Mouse (Mus musculus) lung, embryonic 16.5 days (tissue): ENCODE measurements around the gene Sirt1. TPM values are rescaled to one million over a fixed set of nuclear protein-coding genes. Genes with fewer than 3 reads are reported as not detected.
A peak's percentile ranks its signal among the peaks of the same experiment; 100 is the strongest.

ENCODE experiments used
- ATAC-seq: fragments of 200-750 bp; cut with Nextera tagmentation; 2 replicates; pipeline ENCODE4 v1.8.0; 2017; ENCODE audit warnings: low read depth, mild to moderate bottlenecking, moderate library complexity
- H3K27ac ChIP-seq: fragments of 300-500 bp; sonication (generic); 2 replicates; pipeline ENCODE4 v1.5.1; 2014; ENCODE audit warnings: mild to moderate bottlenecking, control low read depth, low read length
- H3K27me3 ChIP-seq: fragments of 300-500 bp; sonication (generic); 2 replicates; pipeline ENCODE4 v1.6.1; 2014; ENCODE audit warnings: low read depth, low read length, mixed read lengths; ENCODE audit not compliant: control insufficient read depth, insufficient read depth
- H3K36me3 ChIP-seq: fragments of 300-500 bp; sonication (generic); 2 replicates; pipeline ENCODE4 v1.6.1; 2014; ENCODE audit warnings: low read length; ENCODE audit not compliant: control insufficient read depth, insufficient read depth
- H3K4me1 ChIP-seq: fragments of 300-500 bp; sonication (generic); replicated peaks from 2 replicates; pipeline ENCODE4 v1.6.1; 2014; ENCODE audit warnings: low read length, mixed read lengths; ENCODE audit not compliant: control insufficient read depth, insufficient read depth
- H3K4me2 ChIP-seq: fragments of 300-500 bp; sonication (generic); 2 replicates; pipeline ENCODE4 v1.6.1; 2014; ENCODE audit warnings: low read depth, low read length, control low read depth
- H3K4me3 ChIP-seq: fragments of 300-500 bp; sonication (generic); 2 replicates; pipeline ENCODE4 v1.5.1; 2014; ENCODE audit warnings: mild to moderate bottlenecking, low read length, control low read depth
- H3K9ac ChIP-seq: fragments of 300-500 bp; sonication (generic); 2 replicates; pipeline ENCODE4 v1.6.1; 2014; ENCODE audit warnings: low read length, control low read depth
- H3K9me3 ChIP-seq: fragments of 300-500 bp; sonication (generic); 2 replicates; pipeline ENCODE4 v1.6.1; 2016; ENCODE audit warnings: low read length; ENCODE audit not compliant: control insufficient read depth
- WGBS: fragments of 180-500 bp; shearing (Covaris S2); extraction: QIAGEN DNeasy Blood & Tissue Kit; methylation state at CpG from one replicate; pipeline ENCODE4 v1.1.7; 2014; 5-methylcytosine and 5-hydroxymethylcytosine counted together
- polyA plus RNA-seq: library from polyadenylated mRNA; unstranded; fragments of >200 nt; fragmentation: Nextera tagmentation; extraction: Ambion mirVana; gene quantifications from 2 replicates; pipeline ENCODE4 v1.2.1, GENCODE M21; 2015

Sirt1 gene
- 3.7 and 4.8 TPM in 2 replicates for polyA plus RNA-seq

DNA sequence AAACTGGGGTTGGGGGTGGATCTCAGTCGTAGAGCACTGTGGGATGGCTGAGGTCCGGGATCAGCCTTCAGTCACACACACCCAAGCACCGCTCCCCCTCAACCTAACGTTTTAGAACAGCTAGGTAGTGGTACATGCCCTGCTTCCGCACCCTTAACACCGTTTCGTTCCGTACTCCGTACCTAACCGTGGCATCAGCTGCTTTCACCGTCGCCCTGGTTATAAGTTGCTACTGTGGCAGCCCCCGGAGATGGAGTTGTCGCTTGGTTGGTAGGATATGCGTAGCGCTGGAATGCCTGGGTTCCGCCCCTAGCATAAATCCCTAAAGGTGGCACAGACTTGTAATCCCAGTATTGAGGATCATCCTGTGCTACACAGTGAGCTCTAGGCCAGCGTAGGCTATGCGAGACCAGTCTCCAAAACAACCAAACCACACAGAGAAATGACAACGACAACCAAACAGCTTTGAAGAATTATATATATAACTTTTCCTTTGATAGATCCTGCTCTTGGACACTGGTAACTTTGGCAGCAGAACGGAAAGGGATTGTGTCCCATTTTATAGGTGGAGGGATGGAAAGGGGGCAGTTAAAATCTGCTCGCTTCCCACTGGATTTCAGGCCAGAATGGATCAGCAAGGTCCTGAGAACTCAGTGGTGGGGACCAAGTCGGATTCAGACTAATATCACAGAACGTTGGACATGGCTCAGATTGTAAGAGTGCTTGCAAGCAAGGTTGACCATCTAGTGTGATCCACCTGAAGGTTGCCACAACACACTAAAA lies at the start of gene Sirt1:
Sirt1 (minus strand) TSS at position 207 of the 783 bp plus-strand sequence.
- ATAC-seq, result no peak
- Histone ChIP-seq H3K4me3 (peak within 1 kb of the TSS; percentile 66), H3K9me3 (no peaks in the 10 kb centered on the region), H3K36me3 (no peaks in the 10 kb centered on the region), H3K4me1 (peaks cover 3% of the 10 kb centered on the region; the same call in 1 of the 2 replicates), H3K27me3 (no peaks in the 10 kb centered on the region; the same call in 1 of the 2 replicates), H3K27ac (0 out of 2 replicates have a peak within 1 kb of the TSS, but pooled peaks have one; percentile 37), H3K4me2 (peak within 1 kb of the TSS; percentile 95), H3K9ac (peak within 1 kb of the TSS; percentile 78)
- 5% methylated on average over 24 of the region's 24 CpGs for WGBS

DNA sequence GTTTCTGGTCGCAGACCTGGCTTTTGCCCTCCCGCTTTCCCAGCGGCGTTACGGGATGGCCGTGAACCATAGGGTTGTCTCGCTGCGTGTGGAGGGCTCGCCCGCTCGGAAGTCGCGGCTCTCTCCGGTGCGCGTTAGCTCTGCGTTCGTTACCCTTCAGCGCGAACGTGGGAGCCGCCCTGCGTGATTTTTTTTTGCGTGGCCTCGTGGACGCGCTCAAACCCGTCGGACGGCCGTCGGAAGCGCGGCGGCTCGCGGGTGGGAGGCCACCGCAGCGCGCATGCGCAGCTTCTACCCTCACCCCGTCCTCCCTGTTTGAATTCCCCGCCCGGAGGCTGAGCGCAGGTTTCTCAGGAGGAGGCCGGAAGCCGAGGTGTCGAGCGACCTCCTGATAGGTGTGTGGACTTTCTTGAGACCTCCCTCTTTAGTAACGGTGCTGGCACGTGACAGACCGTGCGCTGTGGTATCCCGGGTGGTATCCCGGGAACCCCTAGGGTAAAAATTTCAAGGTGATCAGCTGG lies 48.3 kb upstream of the Sirt1 start, which contains the start of gene Ctnna3:
Ctnna3 (plus strand) TSS at position 314 of the 521 bp plus-strand sequence.
- H3K36me3 ChIP-seq, result no peaks in the 10 kb centered on the region
- WGBS, result under 1% methylated on average over 54 of the region's 55 CpGs
- H3K9ac ChIP-seq, result peak within 1 kb of the TSS; percentile 82
- ATAC-seq, result peak; percentile 91
- H3K27me3 ChIP-seq, result no peaks in the 10 kb centered on the region
- H3K4me1 ChIP-seq, result no peaks in the 10 kb centered on the region
- peak within 1 kb of the TSS; percentile 82 for H3K4me2 ChIP-seq
- peak within 1 kb of the TSS; percentile 68 for H3K27ac ChIP-seq
- no peaks in the 10 kb centered on the region for H3K9me3 ChIP-seq
- peak within 1 kb of the TSS; percentile 87 for H3K4me3 ChIP-seq

DNA sequence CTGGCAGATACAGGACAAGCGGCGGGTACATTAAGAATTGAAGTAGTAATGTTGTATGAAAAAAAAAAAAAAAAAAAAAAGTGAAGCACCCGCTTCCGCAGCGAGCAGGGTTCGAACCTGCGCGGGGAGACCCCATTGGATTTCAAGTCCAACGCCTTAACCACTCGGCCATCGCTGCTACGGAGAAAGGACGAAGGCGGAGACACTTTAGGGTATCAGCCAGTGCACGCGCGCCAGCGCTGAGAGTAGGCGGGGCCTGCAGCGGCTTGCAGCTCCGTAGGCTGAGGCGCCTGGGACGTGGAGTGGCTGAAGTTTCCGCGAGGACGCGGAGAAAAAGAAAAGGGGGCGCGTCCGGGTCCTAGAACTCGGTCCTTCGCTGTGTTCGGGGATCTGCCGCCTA lies 47.9 kb upstream of the Sirt1 start:
- under 1% methylated on average over 34 of the region's 34 CpGs for WGBS
- Histone ChIP-seq H3K36me3 (no peaks in the 10 kb centered on the region), H3K4me2 (peak overlapping the region; percentile 82), H3K9ac (peak overlapping the region; percentile 82), H3K9me3 (no peaks in the 10 kb centered on the region), H3K4me3 (peak overlapping the region; percentile 87), H3K4me1 (no peaks in the 10 kb centered on the region), H3K27ac (peak overlapping the region; percentile 68), H3K27me3 (no peaks in the 10 kb centered on the region)
- ATAC-seq, result peak; percentile 96

DNA sequence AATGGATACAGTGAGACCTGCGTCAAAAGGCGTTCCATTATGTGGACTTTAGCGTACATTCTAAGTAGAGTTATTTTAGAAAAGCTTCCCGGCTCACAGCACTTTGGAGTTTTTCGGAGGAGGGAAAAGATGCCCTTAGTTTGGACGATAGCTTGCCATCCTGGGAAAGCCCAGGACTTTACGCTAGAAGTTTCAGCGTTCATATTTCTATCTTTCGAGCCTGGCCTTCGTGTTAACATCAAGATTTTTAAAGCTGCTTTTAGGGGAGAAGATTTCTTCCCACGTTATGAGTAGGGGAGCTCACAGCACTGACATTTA lies 47.5 kb upstream of the Sirt1 start:
- peak overlapping the region; percentile 82 for H3K4me2 ChIP-seq
- H3K9ac ChIP-seq, result peak overlapping the region; percentile 65
- no peaks in the 10 kb centered on the region for H3K36me3 ChIP-seq
- WGBS, result 1% methylated on average over 11 of the region's 11 CpGs
- H3K27ac ChIP-seq, result 0 out of 2 replicates have a peak overlapping the region, but pooled peaks have one; percentile 4
- H3K4me1 ChIP-seq, result no peaks in the 10 kb centered on the region
- H3K4me3 ChIP-seq, result peak overlapping the region; percentile 87
- H3K27me3 ChIP-seq, result no peaks in the 10 kb centered on the region
- no peaks in the 10 kb centered on the region for H3K9me3 ChIP-seq
- no peak for ATAC-seq

DNA sequence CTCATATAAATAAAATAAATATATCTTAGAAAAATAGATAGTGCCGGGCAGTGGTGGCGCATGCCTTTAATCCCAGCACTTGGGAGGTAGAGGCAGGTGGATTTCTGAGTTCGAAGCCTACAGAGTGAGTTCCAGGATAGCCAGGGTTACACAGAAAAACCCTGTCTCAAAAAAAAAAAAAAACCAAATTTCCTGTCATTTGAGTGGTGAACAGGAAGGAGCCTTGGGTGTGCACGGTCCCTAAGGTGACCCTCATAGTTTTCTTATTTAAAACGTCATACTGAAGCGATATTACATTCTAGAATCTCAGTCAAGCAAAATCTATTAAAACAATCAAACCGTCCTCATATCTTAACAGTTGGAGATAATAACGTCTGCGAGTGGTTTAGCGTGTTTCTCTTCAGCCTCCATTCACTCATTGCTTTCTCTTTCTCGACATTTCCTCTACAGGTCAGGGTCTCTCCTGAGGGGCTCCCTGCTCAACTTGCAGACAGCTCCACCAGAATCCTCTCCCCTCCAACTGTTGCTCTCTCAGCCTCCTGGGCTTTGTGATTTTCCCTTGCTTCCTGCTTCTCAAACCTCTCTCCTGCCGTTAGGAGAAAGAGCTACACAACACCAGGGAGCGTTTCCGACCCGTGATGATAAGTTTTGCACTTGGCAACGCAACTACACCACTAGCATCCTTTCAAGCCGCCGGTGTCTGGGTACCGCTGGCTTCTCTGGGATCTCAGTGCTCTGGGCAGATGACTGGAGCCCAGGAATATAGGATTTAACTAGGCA lies 46.9 kb upstream of the Sirt1 start:
- Histone ChIP-seq H3K36me3 (no peaks in the 10 kb centered on the region), H3K4me2 (peak overlapping the region; percentile 82), H3K27me3 (no peaks in the 10 kb centered on the region), H3K27ac (0 out of 2 replicates have a peak overlapping the region, but pooled peaks have one; percentile 4), H3K9me3 (no peaks in the 10 kb centered on the region), H3K4me3 (peak overlapping the region; percentile 87), H3K9ac (peak overlapping the region; percentile 65), H3K4me1 (no peaks in the 10 kb centered on the region)
- ATAC-seq, result no peak
- WGBS, result 14% methylated on average over 19 of the region's 19 CpGs

DNA sequence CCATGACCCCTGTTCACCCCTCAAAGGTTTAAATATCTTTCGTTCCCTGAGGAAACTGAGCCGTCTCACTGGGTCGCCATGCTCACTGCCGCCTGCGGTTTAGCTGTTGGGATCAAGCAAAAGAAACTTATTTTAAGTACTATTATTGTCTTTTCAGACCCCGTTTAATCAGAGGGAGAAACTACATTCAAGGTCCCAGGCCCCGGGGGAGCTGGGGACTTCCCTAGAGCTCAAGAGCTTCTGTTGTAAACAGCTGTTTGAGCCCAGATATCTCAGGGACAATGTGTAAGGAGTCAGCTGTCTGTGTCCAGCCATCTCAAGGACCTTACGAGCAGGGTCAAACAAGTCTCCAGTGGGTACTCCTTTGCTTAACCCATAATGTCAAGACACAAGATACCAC lies 45.6 kb upstream of the Sirt1 start:
- 77% methylated on average over 8 of the region's 8 CpGs for WGBS
- Histone ChIP-seq H3K9ac (no peak overlapping the region), H3K36me3 (no peaks in the 10 kb centered on the region), H3K4me2 (no peak overlapping the region), H3K27me3 (no peaks in the 10 kb centered on the region), H3K4me3 (no peak overlapping the region), H3K9me3 (no peaks in the 10 kb centered on the region), H3K27ac (no peak overlapping the region), H3K4me1 (no peaks in the 10 kb centered on the region)
- ATAC-seq, result no peak

DNA sequence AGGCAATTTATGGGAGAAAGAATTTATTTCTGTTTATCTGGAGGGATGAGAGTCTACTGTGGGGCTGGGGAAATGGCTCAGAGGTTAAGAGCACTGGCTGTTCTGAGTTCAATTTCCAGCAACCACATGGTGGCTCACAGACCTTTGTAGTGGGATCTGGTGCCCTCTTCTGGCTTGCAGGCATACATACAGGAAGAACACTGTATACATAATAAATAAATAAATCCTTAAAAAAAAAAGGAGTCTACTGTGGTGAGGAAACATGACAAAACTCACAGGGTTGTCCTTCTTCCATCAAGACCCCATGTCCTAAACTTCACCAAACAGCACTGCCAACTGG lies 42.9 kb upstream of the Sirt1 start:
- Histone ChIP-seq H3K36me3 (no peaks in the 10 kb centered on the region), H3K4me2 (no peak overlapping the region), H3K27me3 (no peaks in the 10 kb centered on the region), H3K9me3 (no peaks in the 10 kb centered on the region), H3K4me3 (no peak overlapping the region), H3K9ac (no peak overlapping the region), H3K4me1 (no peaks in the 10 kb centered on the region), H3K27ac (no peak overlapping the region)
- no peak for ATAC-seq

DNA sequence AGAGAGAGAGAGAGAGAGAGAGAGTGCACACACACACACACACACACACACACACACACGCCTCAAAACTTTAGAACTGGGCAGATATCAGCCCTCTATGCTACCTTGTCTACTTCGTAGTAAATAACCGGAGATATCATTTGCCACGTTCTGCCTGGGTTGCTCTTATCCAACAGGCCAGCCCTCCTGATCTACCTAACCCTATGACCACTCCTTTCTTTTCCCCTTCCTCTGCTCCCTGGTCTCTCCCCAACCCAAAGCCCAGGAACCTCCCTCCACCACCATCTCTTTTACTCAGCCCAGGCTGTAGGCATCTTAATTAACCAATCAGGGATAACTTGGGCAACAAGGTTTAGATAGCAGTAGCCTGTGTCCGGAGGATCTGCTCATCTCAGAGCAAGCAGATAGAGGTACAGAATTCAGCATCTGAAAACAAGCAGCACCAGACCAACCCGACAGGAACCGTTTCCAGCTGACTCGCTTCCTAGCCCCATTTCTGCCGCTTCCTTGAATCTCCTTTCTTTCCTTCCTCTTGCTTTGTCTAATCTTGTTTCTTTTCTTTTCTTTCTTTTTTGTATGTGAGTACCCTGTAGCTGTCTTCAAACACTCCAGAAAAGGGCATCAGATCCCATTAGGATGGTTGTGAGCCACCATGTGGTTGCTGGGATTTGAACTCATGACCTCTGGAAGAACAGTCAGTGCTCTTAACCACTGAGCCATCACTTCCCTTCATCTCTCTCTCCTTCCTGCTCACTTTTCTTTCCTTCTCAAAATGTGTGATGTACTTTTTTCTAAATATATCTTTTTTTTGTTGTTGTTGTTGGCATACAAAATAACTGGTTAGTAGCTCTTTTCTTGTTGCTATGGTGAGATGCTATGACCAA lies 42.3 kb upstream of the Sirt1 start:
- H3K9me3 ChIP-seq, result no peaks in the 10 kb centered on the region
- 87% methylated on average over 9 of the region's 9 CpGs for WGBS
- no peaks in the 10 kb centered on the region for H3K4me1 ChIP-seq
- no peak overlapping the region for H3K4me3 ChIP-seq
- no peak overlapping the region for H3K27ac ChIP-seq
- no peak overlapping the region for H3K9ac ChIP-seq
- H3K4me2 ChIP-seq, result no peak overlapping the region
- H3K27me3 ChIP-seq, result no peaks in the 10 kb centered on the region
- no peaks in the 10 kb centered on the region for H3K36me3 ChIP-seq
- no peak for ATAC-seq

DNA sequence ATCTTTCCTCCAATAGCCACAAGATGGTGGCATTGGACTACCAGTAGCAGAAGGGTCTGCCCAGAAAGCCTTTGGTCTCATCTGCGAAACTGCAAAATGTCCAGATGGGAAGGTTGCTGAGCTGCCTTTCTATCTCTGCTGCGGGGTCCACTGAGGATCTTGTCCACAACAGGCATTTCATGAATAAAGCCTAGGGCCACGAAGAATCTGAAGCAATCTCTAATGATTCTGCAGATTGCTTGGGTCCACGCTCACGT lies 41.2 kb upstream of the Sirt1 start:
- no peak overlapping the region for H3K9ac ChIP-seq
- H3K27ac ChIP-seq, result no peak overlapping the region
- H3K4me1 ChIP-seq, result no peaks in the 10 kb centered on the region
- no peaks in the 10 kb centered on the region for H3K36me3 ChIP-seq
- no peak for ATAC-seq
- H3K27me3 ChIP-seq, result no peaks in the 10 kb centered on the region
- H3K9me3 ChIP-seq, result no peaks in the 10 kb centered on the region
- no peak overlapping the region for H3K4me2 ChIP-seq
- WGBS, result 85% methylated on average over 5 of the region's 5 CpGs
- H3K4me3 ChIP-seq, result no peak overlapping the region
